Mouse (Mus musculus): ENCODE measurements around the gene Myo5c. TPM values are rescaled to one million over a fixed set of nuclear protein-coding genes. Genes with fewer than 3 reads are reported as not detected.
A peak's percentile ranks its signal among the peaks of the same experiment; 100 is the strongest.

Myo5c gene
- polyA plus RNA-seq, 1 experiment from 2014 or later, result 18.6 TPM

DNA sequence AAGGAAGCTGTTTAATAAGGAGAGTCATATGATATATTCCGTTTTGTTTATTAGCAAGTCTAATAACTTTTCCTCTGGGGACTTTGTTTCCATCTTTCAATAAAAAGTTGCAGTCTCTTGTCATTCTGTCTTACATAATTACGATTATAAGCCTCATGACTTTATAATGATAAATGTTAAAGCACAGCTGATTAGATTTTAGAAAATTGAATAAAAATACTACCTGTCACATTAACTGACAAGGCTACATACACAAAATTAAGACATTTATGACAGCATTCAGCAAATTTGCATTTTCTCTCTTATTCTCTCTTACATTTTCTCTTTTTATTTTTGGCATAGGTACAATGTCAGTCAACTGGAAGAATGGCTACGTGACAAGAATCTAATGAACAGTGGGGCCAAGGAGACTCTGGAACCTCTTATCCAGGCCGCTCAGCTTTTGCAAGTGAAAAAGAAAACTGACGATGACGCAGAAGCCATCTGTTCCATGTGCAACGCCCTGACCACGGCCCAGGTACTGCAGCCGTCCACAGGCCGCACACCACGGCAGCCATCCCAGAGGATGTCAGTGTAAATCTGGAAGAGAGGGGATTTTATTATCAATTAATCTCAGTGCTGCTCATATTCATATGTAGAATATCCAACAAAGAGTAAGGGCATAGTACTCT, 16.9 kb upstream of the Myo5c start:
- 94% methylated on average over 11 of the region's 11 CpGs for WGBS
- Histone ChIP-seq H3K4me2 (ENCODE audit: low read depth, low read length) (no peak overlapping the region), H3K36me3 (ENCODE audit: control insufficient read depth, insufficient read depth, low read length) (no peaks in the 10 kb centered on the region), H3K27ac (ENCODE audit: low read length) (no peak overlapping the region), H3K27me3 (ENCODE audit: control insufficient read depth, insufficient read depth, low read length) (no peaks in the 10 kb centered on the region), H3K4me1 (ENCODE audit: control insufficient read depth, insufficient read depth, low read length) (no peaks in the 10 kb centered on the region), H3K9ac (ENCODE audit: low read length) (no peak overlapping the region), H3K9me3 (replicated peaks; ENCODE audit: control insufficient read depth, low read length) (no peaks in the 10 kb centered on the region), H3K4me3 (replicated peaks; ENCODE audit: low read length) (no peak overlapping the region)
- no peak for ATAC-seq (ENCODE audit: insufficient read depth, low FRiP score)

DNA sequence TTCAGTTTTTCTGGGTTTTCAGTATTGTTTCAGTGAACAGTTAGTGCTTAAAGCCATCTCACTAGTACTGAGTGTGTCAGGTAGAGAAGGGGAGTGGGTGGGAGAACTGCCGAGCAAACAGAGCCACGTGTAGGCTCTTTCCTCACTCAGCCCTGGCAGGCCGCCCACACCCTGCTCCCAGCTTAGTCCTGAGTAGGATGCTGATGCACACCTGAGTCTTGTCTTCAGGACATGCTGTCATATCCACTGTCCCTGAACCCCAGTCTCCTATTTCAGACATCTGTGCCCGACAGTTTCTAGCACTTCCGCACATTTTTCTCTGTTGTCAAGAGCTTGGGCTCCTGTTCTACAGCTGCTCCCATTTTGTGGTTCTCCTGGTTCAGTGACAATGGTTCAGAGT, 11.9 kb upstream of the Myo5c start:
- Histone ChIP-seq H3K27me3 (ENCODE audit: control insufficient read depth, insufficient read depth, low read length) (no peaks in the 10 kb centered on the region), H3K4me3 (replicated peaks; ENCODE audit: low read length) (no peak overlapping the region), H3K4me1 (ENCODE audit: control insufficient read depth, insufficient read depth, low read length) (peaks cover 3% of the 10 kb centered on the region; the same call in 1 of the 2 replicates), H3K27ac (ENCODE audit: low read length) (no peak overlapping the region), H3K36me3 (ENCODE audit: control insufficient read depth, insufficient read depth, low read length) (no peaks in the 10 kb centered on the region), H3K9ac (ENCODE audit: low read length) (no peak overlapping the region), H3K4me2 (ENCODE audit: low read depth, low read length) (no peak overlapping the region), H3K9me3 (replicated peaks; ENCODE audit: control insufficient read depth, low read length) (no peaks in the 10 kb centered on the region)
- WGBS, result 73% methylated on average over 5 of the region's 5 CpGs
- ATAC-seq (ENCODE audit: insufficient read depth, low FRiP score), result no peak

DNA sequence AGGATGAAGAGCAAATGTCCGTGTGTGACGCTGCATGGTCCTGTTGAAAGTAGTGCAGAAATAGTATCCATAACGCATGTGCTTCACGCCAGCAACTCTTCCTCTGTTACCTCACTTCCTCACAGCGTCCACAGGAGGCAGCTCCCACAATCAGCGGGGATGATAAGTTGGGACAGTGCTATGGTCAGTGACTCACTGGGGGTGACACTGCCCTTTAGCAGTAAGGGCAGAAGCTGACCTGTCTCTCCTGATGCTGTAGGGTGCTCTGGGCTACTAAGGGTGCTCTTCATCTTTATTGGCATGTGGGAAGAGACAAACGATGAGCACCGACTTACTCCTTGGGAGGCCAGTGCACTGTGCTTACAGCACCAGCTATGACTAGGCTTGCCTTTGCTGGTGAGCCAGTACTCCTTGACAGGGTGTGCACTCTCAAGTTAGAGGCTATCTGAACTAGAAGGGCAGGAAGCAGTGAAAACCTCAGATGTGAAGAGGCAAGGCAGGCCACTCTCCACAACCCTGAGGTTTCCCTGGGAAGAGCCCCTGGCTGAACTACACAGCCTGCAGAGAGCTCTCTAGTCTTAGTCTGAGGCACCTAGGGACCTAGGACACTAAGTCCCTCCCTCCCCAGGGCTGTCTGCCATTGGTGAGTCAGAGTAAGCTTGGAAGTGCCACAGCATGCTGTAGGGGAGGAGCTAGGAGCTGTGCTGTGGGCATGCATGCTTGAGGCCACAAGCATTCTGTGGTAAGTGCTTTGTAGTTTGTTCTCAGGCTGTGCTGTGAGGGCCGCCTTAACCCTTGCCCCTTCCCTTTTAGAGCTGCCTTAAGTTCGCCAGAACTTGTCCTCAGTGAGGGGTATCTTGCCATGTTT, 10.2 kb upstream of the Myo5c start:
- ATAC-seq (ENCODE audit: insufficient read depth, low FRiP score), result peak; percentile 68
- no peaks in the 10 kb centered on the region for H3K27me3 ChIP-seq (ENCODE audit: control insufficient read depth, insufficient read depth, low read length)
- no peaks in the 10 kb centered on the region for H3K9me3 ChIP-seq (replicated peaks; ENCODE audit: control insufficient read depth, low read length)
- H3K9ac ChIP-seq (ENCODE audit: low read length), result no peak overlapping the region
- no peak overlapping the region for H3K27ac ChIP-seq (ENCODE audit: low read length)
- no peak overlapping the region for H3K4me3 ChIP-seq (replicated peaks; ENCODE audit: low read length)
- no peaks in the 10 kb centered on the region for H3K36me3 ChIP-seq (ENCODE audit: control insufficient read depth, insufficient read depth, low read length)
- H3K4me2 ChIP-seq (ENCODE audit: low read depth, low read length), result no peak overlapping the region
- 67% methylated on average over 10 of the region's 10 CpGs for WGBS
- peaks cover 3% of the 10 kb centered on the region; the same call in 1 of the 2 replicates for H3K4me1 ChIP-seq (ENCODE audit: control insufficient read depth, insufficient read depth, low read length)

DNA sequence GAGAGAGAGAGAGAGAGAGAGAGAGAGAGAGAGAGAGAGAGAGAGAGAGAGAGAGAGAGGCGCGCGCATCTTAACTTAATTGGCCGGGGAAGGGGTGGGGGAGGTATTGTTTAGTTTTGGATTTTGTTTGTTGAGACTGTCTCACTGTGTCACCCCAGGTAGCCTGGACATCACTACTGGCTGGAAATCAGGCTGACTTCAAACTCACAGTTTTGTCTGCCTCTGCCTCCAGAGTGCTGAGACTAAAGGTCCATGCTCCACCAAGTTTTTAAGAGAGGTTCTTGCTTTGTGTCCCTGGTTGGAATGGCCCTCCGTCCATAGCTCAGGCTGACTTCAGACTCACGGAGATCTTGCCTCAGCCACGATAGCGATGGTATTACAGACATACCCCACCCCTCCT, 1.0 kb downstream of the Myo5c start:
- no peak for ATAC-seq (ENCODE audit: insufficient read depth, low FRiP score)
- H3K27me3 ChIP-seq (ENCODE audit: control insufficient read depth, insufficient read depth, low read length), result no peaks in the 10 kb centered on the region; the same call in 1 of the 2 replicates
- peak overlapping the region; percentile 63 for H3K4me2 ChIP-seq (ENCODE audit: low read depth, low read length)
- peak overlapping the region; percentile 90; the same call in 1 of the 2 replicates for H3K27ac ChIP-seq (ENCODE audit: low read length)
- WGBS, result 31% methylated on average over 8 of the region's 8 CpGs
- no peaks in the 10 kb centered on the region for H3K36me3 ChIP-seq (ENCODE audit: control insufficient read depth, insufficient read depth, low read length)
- peak overlapping the region; percentile 59 for H3K4me3 ChIP-seq (replicated peaks; ENCODE audit: low read length)
- H3K9me3 ChIP-seq (replicated peaks; ENCODE audit: control insufficient read depth, low read length), result no peaks in the 10 kb centered on the region
- H3K4me1 ChIP-seq (ENCODE audit: control insufficient read depth, insufficient read depth, low read length), result peaks cover 5% of the 10 kb centered on the region
- H3K9ac ChIP-seq (ENCODE audit: low read length), result peak overlapping the region; percentile 8; the same call in 1 of the 2 replicates

DNA sequence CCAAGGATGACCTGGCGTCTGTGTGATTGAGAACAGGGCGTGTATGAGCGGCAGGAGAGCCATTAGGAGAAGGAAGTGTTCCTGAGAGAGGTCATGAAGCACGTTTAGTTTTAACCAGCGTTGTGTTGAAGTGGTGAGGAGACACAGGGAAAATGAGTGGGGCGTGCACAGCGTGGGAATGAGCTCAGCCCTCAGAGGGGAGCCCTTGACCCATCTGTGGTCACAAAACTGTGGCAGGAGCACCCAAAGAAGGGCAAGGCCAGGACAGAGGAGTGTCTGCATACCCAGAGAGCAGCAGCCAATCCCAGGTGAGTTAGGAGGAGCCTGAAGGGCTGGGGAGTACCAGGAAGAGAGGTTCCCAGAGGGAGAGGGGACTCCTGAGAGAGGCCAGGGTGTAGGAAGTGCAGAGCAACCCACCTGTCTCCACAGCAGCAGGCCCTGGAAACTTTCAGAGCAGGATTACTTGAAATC, 2.5 kb downstream of the Myo5c start:
- peak overlapping the region; percentile 63; the same call in 1 of the 2 replicates for H3K4me2 ChIP-seq (ENCODE audit: low read depth, low read length)
- H3K4me3 ChIP-seq (replicated peaks; ENCODE audit: low read length), result 0 out of 2 replicates have a peak overlapping the region, but pooled peaks have one; percentile 59
- no peaks in the 10 kb centered on the region for H3K9me3 ChIP-seq (replicated peaks; ENCODE audit: control insufficient read depth, low read length)
- H3K27ac ChIP-seq (ENCODE audit: low read length), result peak overlapping the region; percentile 90
- WGBS, result 28% methylated on average over 7 of the region's 7 CpGs
- peaks cover 5% of the 10 kb centered on the region for H3K4me1 ChIP-seq (ENCODE audit: control insufficient read depth, insufficient read depth, low read length)
- H3K36me3 ChIP-seq (ENCODE audit: control insufficient read depth, insufficient read depth, low read length), result no peaks in the 10 kb centered on the region
- peak; percentile 81 for ATAC-seq (ENCODE audit: insufficient read depth, low FRiP score)
- H3K27me3 ChIP-seq (ENCODE audit: control insufficient read depth, insufficient read depth, low read length), result no peaks in the 10 kb centered on the region; the same call in 1 of the 2 replicates
- H3K9ac ChIP-seq (ENCODE audit: low read length), result peak overlapping the region; percentile 23; the same call in 1 of the 2 replicates

DNA sequence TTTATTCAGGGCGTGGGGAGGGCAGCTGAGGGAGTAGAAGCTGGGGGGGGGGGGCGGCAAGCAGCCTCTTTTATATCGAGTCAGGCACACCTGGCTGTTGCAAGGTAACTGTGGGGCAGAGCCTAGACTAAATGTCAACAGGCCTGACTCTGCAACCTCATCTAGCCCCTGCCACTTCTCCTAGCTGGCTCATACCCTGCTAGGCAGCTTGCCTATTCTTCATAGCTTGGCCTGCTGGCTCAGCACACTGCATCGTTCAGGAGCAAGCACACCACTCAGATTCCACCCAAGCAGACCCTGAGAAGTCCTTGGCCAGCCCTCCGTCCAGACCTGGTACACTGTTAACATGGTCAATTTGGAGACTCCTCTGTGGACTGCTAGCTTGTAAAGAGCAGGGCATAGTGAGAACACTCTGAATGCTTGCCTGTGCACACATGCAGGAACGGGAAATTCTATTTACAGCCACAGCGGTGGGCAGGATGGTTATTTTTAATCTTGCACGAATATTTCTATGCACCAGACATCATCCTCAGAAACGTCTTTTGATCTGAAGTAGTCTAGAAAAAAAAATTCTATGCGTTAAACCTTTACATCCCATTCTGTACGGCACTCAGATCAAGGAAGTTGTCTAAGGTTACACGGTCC, 3.3 kb downstream of the Myo5c start:
- no peak for ATAC-seq (ENCODE audit: insufficient read depth, low FRiP score)
- Histone ChIP-seq H3K9ac (ENCODE audit: low read length) (peak overlapping the region; percentile 41; the same call in 1 of the 2 replicates), H3K27me3 (ENCODE audit: control insufficient read depth, insufficient read depth, low read length) (no peaks in the 10 kb centered on the region; the same call in 1 of the 2 replicates), H3K9me3 (replicated peaks; ENCODE audit: control insufficient read depth, low read length) (no peaks in the 10 kb centered on the region), H3K36me3 (ENCODE audit: control insufficient read depth, insufficient read depth, low read length) (no peaks in the 10 kb centered on the region), H3K27ac (ENCODE audit: low read length) (peak overlapping the region; percentile 90), H3K4me3 (replicated peaks; ENCODE audit: low read length) (peak overlapping the region; percentile 9; the same call in 1 of the 2 replicates), H3K4me2 (ENCODE audit: low read depth, low read length) (peak overlapping the region; percentile 30; the same call in 1 of the 2 replicates), H3K4me1 (ENCODE audit: control insufficient read depth, insufficient read depth, low read length) (peaks cover 5% of the 10 kb centered on the region)
- 55% methylated on average over 12 of the region's 12 CpGs for WGBS

DNA sequence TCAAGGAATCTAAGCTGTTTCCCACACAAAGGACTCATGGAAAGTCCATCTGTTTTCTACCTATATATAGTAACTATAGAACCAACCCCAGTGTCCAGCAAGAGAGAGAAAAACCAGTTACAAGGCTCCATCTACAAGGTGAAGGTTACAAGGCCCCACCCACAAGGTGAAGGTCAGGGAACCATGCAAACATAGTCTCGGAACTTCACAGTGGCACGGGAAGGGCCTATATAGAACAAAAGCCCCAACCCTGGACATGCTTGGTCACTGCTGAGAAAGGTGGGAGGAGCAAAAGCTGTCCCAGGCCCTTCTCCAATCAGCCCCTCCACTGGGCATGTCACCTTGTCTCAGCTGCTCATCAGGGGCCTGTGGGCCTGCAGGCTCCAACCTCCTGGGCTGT, 3.9 kb downstream of the Myo5c start:
- Histone ChIP-seq H3K4me2 (ENCODE audit: low read depth, low read length) (no peak overlapping the region), H3K9me3 (replicated peaks; ENCODE audit: control insufficient read depth, low read length) (no peaks in the 10 kb centered on the region), H3K4me3 (replicated peaks; ENCODE audit: low read length) (no peak overlapping the region), H3K27ac (ENCODE audit: low read length) (peak overlapping the region; percentile 90), H3K4me1 (ENCODE audit: control insufficient read depth, insufficient read depth, low read length) (peaks cover 5% of the 10 kb centered on the region), H3K36me3 (ENCODE audit: control insufficient read depth, insufficient read depth, low read length) (no peaks in the 10 kb centered on the region), H3K27me3 (ENCODE audit: control insufficient read depth, insufficient read depth, low read length) (no peaks in the 10 kb centered on the region; the same call in 1 of the 2 replicates), H3K9ac (ENCODE audit: low read length) (no peak overlapping the region)
- no peak for ATAC-seq (ENCODE audit: insufficient read depth, low FRiP score)
- WGBS, result 42% methylated on average over 2 of the region's 2 CpGs

DNA sequence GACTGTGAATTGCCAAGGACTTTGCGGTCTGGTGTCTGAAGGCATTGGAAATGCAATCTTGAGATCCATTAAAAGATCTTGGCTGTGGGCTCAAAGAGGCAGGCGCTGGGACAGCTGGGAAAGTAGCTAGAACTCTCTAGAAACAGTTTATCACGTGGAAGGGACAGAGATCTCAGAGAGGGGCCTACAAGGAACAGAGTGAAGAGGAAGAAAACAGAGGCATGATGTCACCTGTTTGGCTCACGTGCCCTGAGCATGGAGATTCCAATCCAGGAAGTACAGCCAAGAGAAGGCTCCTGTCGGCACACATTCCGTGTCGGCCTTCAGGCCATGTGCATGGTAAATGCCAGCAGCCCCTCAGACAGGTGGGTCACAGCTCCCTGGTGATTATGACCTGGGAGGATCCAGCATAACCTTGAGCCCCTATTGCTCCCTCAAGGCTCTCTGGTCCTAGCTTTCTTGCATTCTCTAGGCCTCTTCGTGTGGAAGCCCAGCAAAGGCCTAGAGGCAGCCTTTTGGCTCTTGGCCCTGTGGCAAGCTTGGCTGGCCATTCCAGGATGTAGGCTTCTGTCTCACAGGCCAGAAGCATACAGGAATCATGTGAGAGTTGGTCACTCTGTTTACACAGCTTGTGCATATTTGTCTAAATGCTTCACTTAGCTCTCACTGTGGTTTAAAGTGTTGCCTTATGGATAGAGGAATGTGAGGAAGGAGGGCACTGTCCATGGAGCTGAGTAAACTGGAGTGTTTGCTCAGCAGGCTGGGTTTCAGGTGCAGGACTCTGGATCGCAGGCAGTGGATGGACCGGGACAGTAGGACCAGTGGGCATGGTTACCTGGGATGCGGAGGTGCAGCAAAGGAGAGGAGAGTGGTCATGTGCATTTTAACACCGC, 4.8 kb downstream of the Myo5c start:
- Histone ChIP-seq H3K27me3 (ENCODE audit: control insufficient read depth, insufficient read depth, low read length) (no peaks in the 10 kb centered on the region; the same call in 1 of the 2 replicates), H3K4me1 (ENCODE audit: control insufficient read depth, insufficient read depth, low read length) (peaks cover 5% of the 10 kb centered on the region), H3K4me2 (ENCODE audit: low read depth, low read length) (no peak overlapping the region; the same call in 1 of the 2 replicates), H3K9ac (ENCODE audit: low read length) (peak overlapping the region; percentile 10; the same call in 1 of the 2 replicates), H3K9me3 (replicated peaks; ENCODE audit: control insufficient read depth, low read length) (no peaks in the 10 kb centered on the region), H3K4me3 (replicated peaks; ENCODE audit: low read length) (no peak overlapping the region), H3K27ac (ENCODE audit: low read length) (peak overlapping the region; percentile 90), H3K36me3 (ENCODE audit: control insufficient read depth, insufficient read depth, low read length) (no peaks in the 10 kb centered on the region)
- WGBS, result 68% methylated on average over 12 of the region's 12 CpGs
- peak; percentile 63 for ATAC-seq (ENCODE audit: insufficient read depth, low FRiP score)
